Mouse (Mus musculus): ENCODE measurements around the gene Purb.

DNA sequence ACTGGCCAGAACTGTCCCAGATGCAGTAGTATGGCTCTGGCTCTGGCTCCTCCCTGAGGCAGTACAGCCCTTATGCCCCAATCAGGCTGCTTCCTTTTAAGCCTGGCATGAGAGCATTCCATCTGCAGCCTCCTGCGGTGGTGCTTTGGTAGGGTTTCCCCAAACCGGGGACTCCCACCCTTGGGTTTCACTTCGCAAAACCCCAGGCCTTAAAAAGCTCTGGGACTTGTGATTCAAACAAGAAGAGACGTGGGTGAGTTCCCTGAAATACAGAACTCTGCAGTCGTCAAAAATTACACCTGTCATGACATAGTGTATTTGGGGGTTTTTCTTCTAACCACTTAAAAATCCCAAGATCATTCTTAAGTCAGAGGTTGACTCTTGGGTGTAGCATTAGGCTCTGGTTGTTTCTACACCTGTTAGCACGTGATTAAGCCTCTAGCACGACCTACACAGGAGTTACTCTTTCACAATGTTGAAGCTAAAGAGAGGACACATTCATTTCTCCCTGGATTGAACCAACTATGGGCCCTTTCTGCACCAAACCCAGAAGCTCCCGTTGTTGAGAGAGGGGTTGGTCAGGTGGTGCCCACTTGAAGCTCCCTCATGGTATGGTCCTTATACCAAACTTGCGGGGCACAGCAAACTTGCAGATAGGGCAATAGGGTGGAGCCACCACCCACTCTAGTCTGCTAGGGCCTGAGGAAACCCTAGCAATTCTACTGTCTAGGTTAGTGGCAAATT is 47.2 kb upstream of the Purb start:
- TF ChIP-seq CTCF (IDR thresholded peaks at IDR 0.05; ENCODE audit: low read depth, low read length) (no peak), POLR2A (IDR thresholded peaks at IDR 0.05; ENCODE audit: insufficient read depth, low read length) (no peak), EP300 (IDR thresholded peaks at IDR 0.05; ENCODE audit: insufficient read depth, low read depth, low read length) (no peak)
